In genomic region chr14:75727046-75727445, GRCm38 (mm10) we compare ENCODE assay signal across 8 mouse cellular contexts. TPM values are rescaled to one million over a fixed set of nuclear protein-coding genes. Genes with fewer than 3 reads are reported as not detected.
A peak's percentile ranks its signal among the peaks of the same experiment; 100 is the strongest.
DNase-seq lines count a peak whose midpoint lies in the region; ATAC-seq and TF ChIP-seq lines count a peak whose summit lies in the region.
"Had no signal": no experiment of that assay in that cellular context is flagged by ENCODE, and none has a peak within 500 bp of the region (broad histone marks: within the 10 kb centered on the region; RNA-seq: fewer than 3 reads in every experiment).

No protein-coding gene starts in this region.

- H3K27ac ChIP-seq in left cerebral cortex, adult 2 months: no peak overlapping the region
- H3K27ac ChIP-seq: embryonic facial prominence, embryonic 12.5 days had no signal

- peak; percentile 89 for ATAC-seq in megakaryocyte progenitor cell, adult 5-6 weeks (replicated peaks; ENCODE audit: poor library complexity)

- no peak overlapping the region for H3K4me3 ChIP-seq in left cerebral cortex, adult 2 months
- H3K4me3 ChIP-seq: embryonic facial prominence, embryonic 12.5 days had no signal

- intact Hi-C loops in left cerebral cortex, adult 2 months (cut with DNase I): loop anchor here (10.0 kb wide), 1 partner anchor 662 kb away; no protein-coding TSS in a partner anchor

- peak; percentile 48 for TF ChIP-seq CTCF in left cerebral cortex, adult 2 months (IDR thresholded peaks at IDR 0.05)

- DNase-seq in left cerebral cortex, adult 2 months (ENCODE audit: extremely low spot score in 1 of 2, low spot score in 2 of 2): no peak
- no peak for DNase-seq in left cerebral cortex, adult 9 months (ENCODE audit: low spot score in 2 of 2)
- peak; percentile 60 for DNase-seq in adipocyte (ENCODE audit: low spot score)
- DNase-seq in induced T-regulatory cell, adult 2 months (ENCODE audit: low read depth): peak; percentile 22
- no peak for DNase-seq in thymus, adult 18-20 months
- no peak for DNase-seq in urinary bladder, adult 2 months (ENCODE audit: low spot score)

RNA-seq across cellular contexts. Expression of gene Cog3, which starts 27.3 kb away (rescaled TPM):
- total RNA-seq in left cerebral cortex, adult 2 months (2021): 10 to 100 TPM; 25.3 to 26.0 TPM
- 20.1 and 22.5 TPM in 2 replicates for total RNA-seq in megakaryocyte progenitor cell, adult 5-6 weeks (2015)
- total RNA-seq in megakaryocyte progenitor cell, adult 5-6 weeks (2017): 25.4 and 25.5 TPM in 2 replicates
- 22.4 and 25.1 TPM in 2 replicates for polyA plus RNA-seq in urinary bladder, adult 2 months (2012; rRNA removed)

RNA-seq across cellular contexts. Expression of gene Slc25a30, which starts 59.8 kb away (rescaled TPM):
- total RNA-seq in left cerebral cortex, adult 2 months (2021): 10 to 100 TPM; 10.6 to 12.2 TPM
- 17.3 TPM in 2 replicates for total RNA-seq in megakaryocyte progenitor cell, adult 5-6 weeks (2015)
- total RNA-seq in megakaryocyte progenitor cell, adult 5-6 weeks (2017): 16.9 and 17.6 TPM in 2 replicates
- 7.6 and 8.1 TPM in 2 replicates for polyA plus RNA-seq in urinary bladder, adult 2 months (2012; rRNA removed)

Comparison
In these comparisons a context has a peak if more than half of its experiments do, and no peak if none do; other contexts are left out.
1. DNase-seq: peak in adipocyte (single experiment) and induced T-regulatory cell, adult 2 months (single experiment); none in left cerebral cortex, adult 2 months (0 of 2), left cerebral cortex, adult 9 months (0 of 2), thymus, adult 18-20 months (0 of 2) and urinary bladder, adult 2 months (single experiment).